Mouse (Mus musculus): ENCODE data around the gene St6galnac3. TPM values are rescaled to one million over a fixed set of nuclear protein-coding genes. Genes with fewer than 3 reads are reported as not detected.
A peak's percentile ranks its signal among the peaks of the same experiment; 100 is the strongest.

The St6galnac3 gene
- polyA plus RNA-seq, 1 experiment from 2014 or later: 26.6 TPM

GRCm38 (mm10) chr3:153661927-153662326 is 63.0 kb downstream of the St6galnac3 start:
- Histone ChIP-seq H3K4me2 (ENCODE audit: low read length) (no peak overlapping the region), H3K36me3 (ENCODE audit: control insufficient read depth, insufficient read depth, low read length) (no peaks in the 10 kb centered on the region), H3K9me3 (ENCODE audit: control insufficient read depth, low read length) (no peaks in the 10 kb centered on the region), H3K4me3 (replicated peaks; ENCODE audit: low read depth, low read length) (no peak overlapping the region), H3K27me3 (ENCODE audit: control insufficient read depth, insufficient read depth, low read length) (no peaks in the 10 kb centered on the region), H3K27ac (replicated peaks; ENCODE audit: low read depth, low read length) (no peak overlapping the region), H3K9ac (replicated peaks; ENCODE audit: low read length) (no peak overlapping the region), H3K4me1 (ENCODE audit: control insufficient read depth, insufficient read depth, low read length) (peaks cover 15% of the 10 kb centered on the region)
- no peak for ATAC-seq (ENCODE audit: low FRiP score, low TSS enrichment)
- DNase-seq: no peak
- 72% methylated on average over 7 of the region's 7 CpGs for WGBS

GRCm38 (mm10) chr3:153659575-153660168 is 65.3 kb downstream of the St6galnac3 start:
- Histone ChIP-seq H3K9ac (replicated peaks; ENCODE audit: low read length) (no peak overlapping the region), H3K36me3 (ENCODE audit: control insufficient read depth, insufficient read depth, low read length) (no peaks in the 10 kb centered on the region), H3K4me3 (replicated peaks; ENCODE audit: low read depth, low read length) (no peak overlapping the region), H3K4me1 (ENCODE audit: control insufficient read depth, insufficient read depth, low read length) (peaks cover 9% of the 10 kb centered on the region; the same call in 1 of the 2 replicates), H3K9me3 (ENCODE audit: control insufficient read depth, low read length) (no peaks in the 10 kb centered on the region), H3K4me2 (ENCODE audit: low read length) (no peak overlapping the region), H3K27me3 (ENCODE audit: control insufficient read depth, insufficient read depth, low read length) (no peaks in the 10 kb centered on the region), H3K27ac (replicated peaks; ENCODE audit: low read depth, low read length) (no peak overlapping the region)
- 36% methylated on average over 15 of the region's 15 CpGs for WGBS
- peak; percentile 51 for DNase-seq
- ATAC-seq (ENCODE audit: low FRiP score, low TSS enrichment): peak; percentile 53; the same call in 1 of the 2 replicates

- 73% methylated on average over 22 of the region's 22 CpGs for WGBS
- H3K27me3 ChIP-seq (ENCODE audit: control insufficient read depth, insufficient read depth, low read length): no peaks in the 10 kb centered on the region
- no peak overlapping the region for H3K9ac ChIP-seq (replicated peaks; ENCODE audit: low read length)
- no peaks in the 10 kb centered on the region for H3K9me3 ChIP-seq (ENCODE audit: control insufficient read depth, low read length)
- peak; percentile 69 for DNase-seq
- H3K36me3 ChIP-seq (ENCODE audit: control insufficient read depth, insufficient read depth, low read length): no peaks in the 10 kb centered on the region
- no peak overlapping the region for H3K4me2 ChIP-seq (ENCODE audit: low read length)
- no peak for ATAC-seq (ENCODE audit: low FRiP score, low TSS enrichment)
- H3K4me3 ChIP-seq (replicated peaks; ENCODE audit: low read depth, low read length): no peak overlapping the region
- no peak overlapping the region for H3K27ac ChIP-seq (replicated peaks; ENCODE audit: low read depth, low read length)
- peaks cover 7% of the 10 kb centered on the region; the same call in 1 of the 2 replicates for H3K4me1 ChIP-seq (ENCODE audit: control insufficient read depth, insufficient read depth, low read length)
Measured at GRCm38 (mm10) chr3:153658051-153658777, 66.8 kb downstream of the St6galnac3 start.

GRCm38 (mm10) chr3:153655071-153655470 is 69.9 kb downstream of the St6galnac3 start:
- no peak overlapping the region for H3K4me2 ChIP-seq (ENCODE audit: low read length)
- H3K4me1 ChIP-seq (ENCODE audit: control insufficient read depth, insufficient read depth, low read length): peaks cover 11% of the 10 kb centered on the region; the same call in 1 of the 2 replicates
- no peak overlapping the region for H3K27ac ChIP-seq (replicated peaks; ENCODE audit: low read depth, low read length)
- DNase-seq (peak; percentile 94), ATAC-seq (ENCODE audit: low FRiP score, low TSS enrichment) (no peak)
- no peaks in the 10 kb centered on the region for H3K36me3 ChIP-seq (ENCODE audit: control insufficient read depth, insufficient read depth, low read length)
- no peaks in the 10 kb centered on the region for H3K9me3 ChIP-seq (ENCODE audit: control insufficient read depth, low read length)
- WGBS: 22% methylated on average over 9 of the region's 9 CpGs
- H3K9ac ChIP-seq (replicated peaks; ENCODE audit: low read length): no peak overlapping the region
- no peaks in the 10 kb centered on the region for H3K27me3 ChIP-seq (ENCODE audit: control insufficient read depth, insufficient read depth, low read length)
- H3K4me3 ChIP-seq (replicated peaks; ENCODE audit: low read depth, low read length): no peak overlapping the region

- H3K9me3 ChIP-seq (ENCODE audit: control insufficient read depth, low read length): no peaks in the 10 kb centered on the region
- no peak overlapping the region for H3K4me3 ChIP-seq (replicated peaks; ENCODE audit: low read depth, low read length)
- no peak for ATAC-seq (ENCODE audit: low FRiP score, low TSS enrichment)
- H3K9ac ChIP-seq (replicated peaks; ENCODE audit: low read length): no peak overlapping the region
- WGBS: 65% methylated on average over 3 of the region's 3 CpGs
- H3K4me2 ChIP-seq (ENCODE audit: low read length): no peak overlapping the region
- H3K36me3 ChIP-seq (ENCODE audit: control insufficient read depth, insufficient read depth, low read length): no peaks in the 10 kb centered on the region
- H3K27ac ChIP-seq (replicated peaks; ENCODE audit: low read depth, low read length): no peak overlapping the region
- peaks cover 8% of the 10 kb centered on the region; the same call in 1 of the 2 replicates for H3K4me1 ChIP-seq (ENCODE audit: control insufficient read depth, insufficient read depth, low read length)
- DNase-seq: no peak
- no peaks in the 10 kb centered on the region for H3K27me3 ChIP-seq (ENCODE audit: control insufficient read depth, insufficient read depth, low read length)
Measured at GRCm38 (mm10) chr3:153652850-153653249, 72.1 kb downstream of the St6galnac3 start.

- H3K36me3 ChIP-seq (ENCODE audit: control insufficient read depth, insufficient read depth, low read length): no peaks in the 10 kb centered on the region
- no peak for ATAC-seq (ENCODE audit: low FRiP score, low TSS enrichment)
- WGBS: 54% methylated on average over 8 of the region's 8 CpGs
- H3K27me3 ChIP-seq (ENCODE audit: control insufficient read depth, insufficient read depth, low read length): no peaks in the 10 kb centered on the region
- no peak overlapping the region for H3K9ac ChIP-seq (replicated peaks; ENCODE audit: low read length)
- H3K4me3 ChIP-seq (replicated peaks; ENCODE audit: low read depth, low read length): no peak overlapping the region
- H3K4me2 ChIP-seq (ENCODE audit: low read length): no peak overlapping the region
- peaks cover 13% of the 10 kb centered on the region; the same call in 1 of the 2 replicates for H3K4me1 ChIP-seq (ENCODE audit: control insufficient read depth, insufficient read depth, low read length)
- H3K27ac ChIP-seq (replicated peaks; ENCODE audit: low read depth, low read length): 0 out of 2 replicates have a peak overlapping the region, but pooled peaks have one; percentile 1
- H3K9me3 ChIP-seq (ENCODE audit: control insufficient read depth, low read length): no peaks in the 10 kb centered on the region
- no peak for DNase-seq
Measured at GRCm38 (mm10) chr3:153648713-153649112, 76.3 kb downstream of the St6galnac3 start.

GRCm38 (mm10) chr3:153645803-153646202 is 79.2 kb downstream of the St6galnac3 start:
- H3K4me1 ChIP-seq (ENCODE audit: control insufficient read depth, insufficient read depth, low read length): peaks cover 24% of the 10 kb centered on the region; the same call in 1 of the 2 replicates
- 68% methylated on average over 7 of the region's 7 CpGs for WGBS
- no peaks in the 10 kb centered on the region for H3K27me3 ChIP-seq (ENCODE audit: control insufficient read depth, insufficient read depth, low read length)
- H3K27ac ChIP-seq (replicated peaks; ENCODE audit: low read depth, low read length): no peak overlapping the region
- H3K4me3 ChIP-seq (replicated peaks; ENCODE audit: low read depth, low read length): no peak overlapping the region
- no peak overlapping the region for H3K9ac ChIP-seq (replicated peaks; ENCODE audit: low read length)
- DNase-seq: no peak
- H3K9me3 ChIP-seq (ENCODE audit: control insufficient read depth, low read length): no peaks in the 10 kb centered on the region
- ATAC-seq (ENCODE audit: low FRiP score, low TSS enrichment): no peak
- no peaks in the 10 kb centered on the region for H3K36me3 ChIP-seq (ENCODE audit: control insufficient read depth, insufficient read depth, low read length)
- H3K4me2 ChIP-seq (ENCODE audit: low read length): no peak overlapping the region

- Histone ChIP-seq H3K4me3 (replicated peaks; ENCODE audit: low read depth, low read length) (no peak overlapping the region), H3K27me3 (ENCODE audit: control insufficient read depth, insufficient read depth, low read length) (no peaks in the 10 kb centered on the region), H3K4me1 (ENCODE audit: control insufficient read depth, insufficient read depth, low read length) (peaks cover 24% of the 10 kb centered on the region; the same call in 1 of the 2 replicates), H3K36me3 (ENCODE audit: control insufficient read depth, insufficient read depth, low read length) (no peaks in the 10 kb centered on the region), H3K4me2 (ENCODE audit: low read length) (no peak overlapping the region), H3K9ac (replicated peaks; ENCODE audit: low read length) (no peak overlapping the region), H3K9me3 (ENCODE audit: control insufficient read depth, low read length) (no peaks in the 10 kb centered on the region), H3K27ac (replicated peaks; ENCODE audit: low read depth, low read length) (peak overlapping the region; percentile 66)
- WGBS: 43% methylated on average over 20 of the region's 20 CpGs
- DNase-seq (peak; percentile 54), ATAC-seq (ENCODE audit: low FRiP score, low TSS enrichment) (0 out of 2 replicates have a peak, but pooled peaks have one; percentile 37)
Measured at GRCm38 (mm10) chr3:153643822-153644519, 81.0 kb downstream of the St6galnac3 start.

Measured in midbrain, embryonic 14.5 days (tissue).